Mouse (Mus musculus): ENCODE data around the gene Gm5767. TPM values are rescaled to one million over a fixed set of nuclear protein-coding genes. Genes with fewer than 3 reads are reported as not detected.

Gm5767 gene
- total RNA-seq, 1 experiment: not detected

DNA sequence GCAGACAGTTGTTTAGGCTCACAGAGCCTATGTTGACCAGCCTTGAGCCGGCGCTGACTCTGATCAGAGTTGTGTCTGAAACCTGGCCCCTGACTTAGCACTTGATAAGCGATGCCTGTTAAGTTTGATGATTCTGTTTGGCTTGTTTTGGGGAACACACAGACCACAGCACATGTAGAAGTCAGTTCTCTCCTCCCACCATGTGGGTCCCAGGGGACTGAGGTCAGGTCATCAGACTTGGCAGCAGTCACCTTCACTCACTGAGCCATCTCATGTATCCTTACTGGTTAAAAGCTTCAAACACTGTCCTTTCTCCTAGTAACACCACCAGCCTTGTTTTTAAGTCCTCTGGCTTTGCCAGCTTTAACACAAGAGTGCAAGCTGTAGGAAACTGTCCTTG lies 30.6 kb upstream of the Gm5767 start:
- TF ChIP-seq CHD2 (IDR thresholded peaks at IDR 0.05; ENCODE audit: low read depth, low read length) (no peak), ZNF384 (IDR thresholded peaks at IDR 0.05; ENCODE audit: low read depth, low read length) (no peak), HCFC1 (IDR thresholded peaks at IDR 0.05; ENCODE audit: borderline replicate concordance, insufficient read depth, low read length) (no peak), ZC3H11A (IDR thresholded peaks at IDR 0.05; ENCODE audit: borderline replicate concordance, low read depth, low read length) (no peak), MAFK (IDR thresholded peaks at IDR 0.05; ENCODE audit: insufficient read depth, low read depth, low read length) (no peak)
- Histone ChIP-seq H3K36me3 (ENCODE audit: control insufficient read depth, insufficient read depth, low read length, poor library complexity, severe bottlenecking) (peaks cover 46% of the 10 kb centered on the region), H3K27ac (ENCODE audit: insufficient read depth, low read depth, low read length, poor library complexity, severe bottlenecking) (no peak overlapping the region), H3K9ac (ENCODE audit: insufficient read depth, low read depth, low read length, poor library complexity, severe bottlenecking) (no peak overlapping the region), H3K4me1 (ENCODE audit: control insufficient read depth in 2 of 2, insufficient read depth in 2 of 2, low read length in 2 of 2, poor library complexity in 1 of 2) (peaks cover 1 to 4% of the 10 kb centered on the region in 2 experiments; a peak in 2 of 4 replicates), H3K4me3 (ENCODE audit: insufficient read depth in 1 of 2, low read depth in 1 of 2, low read length in 2 of 2, poor library complexity in 1 of 2, severe bottlenecking in 1 of 2) (no peak overlapping the region), H3K9me3 (ENCODE audit: control insufficient read depth, insufficient read depth, low read depth, low read length) (no peaks in the 10 kb centered on the region)
- in situ Hi-C loops (cut with MboI; ENCODE audit: low sequenced_read_pairs in 2 of 2, unreplicated experiment in 2 of 2): no loop called here
- DNase-seq (ENCODE audit: low read depth, low spot score): no peak

DNA sequence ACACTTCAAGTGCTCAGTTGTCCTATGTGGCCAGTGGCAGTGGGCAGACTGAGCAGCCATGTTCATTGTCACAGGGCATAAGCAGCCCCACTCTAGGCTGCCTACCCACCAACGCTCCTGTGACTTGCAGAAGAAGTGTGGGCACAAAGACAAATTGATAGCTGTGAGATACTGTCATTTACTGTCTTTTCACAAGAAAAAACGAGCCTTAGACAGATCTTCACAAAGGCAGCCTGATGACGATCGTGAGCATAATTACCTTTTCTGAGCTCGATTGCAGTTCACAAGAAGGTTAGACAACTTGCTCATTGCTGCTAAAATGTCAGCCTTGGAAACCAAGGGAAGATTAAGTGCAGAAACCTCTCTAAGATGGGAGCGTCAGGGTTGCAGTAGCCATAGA lies 25.5 kb upstream of the Gm5767 start:
- DNase-seq (ENCODE audit: low read depth, low spot score): no peak
- Histone ChIP-seq H3K4me1 (ENCODE audit: control insufficient read depth in 2 of 2, insufficient read depth in 2 of 2, low read length in 2 of 2, poor library complexity in 1 of 2) (peaks cover 5 to 24% of the 10 kb centered on the region in 2 experiments; a peak in 3 of 4 replicates), H3K36me3 (ENCODE audit: control insufficient read depth, insufficient read depth, low read length, poor library complexity, severe bottlenecking) (peaks cover 28% of the 10 kb centered on the region), H3K27ac (ENCODE audit: insufficient read depth, low read depth, low read length, poor library complexity, severe bottlenecking) (no peak overlapping the region), H3K4me3 (ENCODE audit: insufficient read depth in 1 of 2, low read depth in 1 of 2, low read length in 2 of 2, poor library complexity in 1 of 2, severe bottlenecking in 1 of 2) (no peak overlapping the region), H3K9me3 (ENCODE audit: control insufficient read depth, insufficient read depth, low read depth, low read length) (no peaks in the 10 kb centered on the region), H3K9ac (ENCODE audit: insufficient read depth, low read depth, low read length, poor library complexity, severe bottlenecking) (no peak overlapping the region)
- in situ Hi-C loops (cut with MboI; ENCODE audit: low sequenced_read_pairs in 2 of 2, unreplicated experiment in 2 of 2): no loop called here
- no peak for TF ChIP-seq CHD2 (IDR thresholded peaks at IDR 0.05; ENCODE audit: low read depth, low read length)
- no peak for TF ChIP-seq ZNF384 (IDR thresholded peaks at IDR 0.05; ENCODE audit: low read depth, low read length)
- no peak for TF ChIP-seq ZC3H11A (IDR thresholded peaks at IDR 0.05; ENCODE audit: borderline replicate concordance, low read depth, low read length)
- TF ChIP-seq HCFC1 (IDR thresholded peaks at IDR 0.05; ENCODE audit: borderline replicate concordance, insufficient read depth, low read length): no peak
- TF ChIP-seq MAFK (IDR thresholded peaks at IDR 0.05; ENCODE audit: insufficient read depth, low read depth, low read length): no peak

DNA sequence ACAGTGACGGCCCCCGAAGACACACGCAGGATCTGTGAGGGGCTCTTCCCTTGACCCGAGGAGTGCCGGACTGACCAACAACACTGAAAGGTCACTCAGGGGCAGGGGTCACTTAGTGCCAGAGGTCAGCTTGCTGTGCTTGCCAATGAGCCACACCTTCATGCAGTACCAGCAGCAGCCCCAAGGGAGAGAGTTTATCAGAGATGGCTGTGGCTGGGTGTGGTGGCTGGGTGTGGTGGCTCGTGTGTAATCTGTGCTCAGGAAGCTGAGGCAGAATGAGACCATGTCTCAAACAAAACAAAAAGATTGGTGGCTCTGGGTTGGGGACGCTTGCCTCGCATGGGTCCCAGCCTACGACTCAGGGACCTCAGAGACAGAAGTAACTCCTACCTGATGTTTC lies 25.0 kb upstream of the Gm5767 start:
- peaks cover 5 to 27% of the 10 kb centered on the region in 2 experiments; a peak in 3 of 4 replicates for H3K4me1 ChIP-seq (ENCODE audit: control insufficient read depth in 2 of 2, insufficient read depth in 2 of 2, low read length in 2 of 2, poor library complexity in 1 of 2)
- H3K36me3 ChIP-seq (ENCODE audit: control insufficient read depth, insufficient read depth, low read length, poor library complexity, severe bottlenecking): peaks cover 31% of the 10 kb centered on the region
- no peaks in the 10 kb centered on the region for H3K9me3 ChIP-seq (ENCODE audit: control insufficient read depth, insufficient read depth, low read depth, low read length)
- no peak overlapping the region for H3K27ac ChIP-seq (ENCODE audit: insufficient read depth, low read depth, low read length, poor library complexity, severe bottlenecking)
- no peak overlapping the region for H3K4me3 ChIP-seq (ENCODE audit: insufficient read depth in 1 of 2, low read depth in 1 of 2, low read length in 2 of 2, poor library complexity in 1 of 2, severe bottlenecking in 1 of 2)
- DNase-seq (ENCODE audit: low read depth, low spot score): no peak
- no peak overlapping the region for H3K9ac ChIP-seq (ENCODE audit: insufficient read depth, low read depth, low read length, poor library complexity, severe bottlenecking)
- in situ Hi-C loops (cut with MboI; ENCODE audit: low sequenced_read_pairs in 2 of 2, unreplicated experiment in 2 of 2): no loop called here
- no peak for TF ChIP-seq ZNF384 (IDR thresholded peaks at IDR 0.05; ENCODE audit: low read depth, low read length)
- TF ChIP-seq HCFC1 (IDR thresholded peaks at IDR 0.05; ENCODE audit: borderline replicate concordance, insufficient read depth, low read length): no peak
- no peak for TF ChIP-seq CHD2 (IDR thresholded peaks at IDR 0.05; ENCODE audit: low read depth, low read length)
- TF ChIP-seq ZC3H11A (IDR thresholded peaks at IDR 0.05; ENCODE audit: borderline replicate concordance, low read depth, low read length): no peak
- TF ChIP-seq MAFK (IDR thresholded peaks at IDR 0.05; ENCODE audit: insufficient read depth, low read depth, low read length): no peak

DNA sequence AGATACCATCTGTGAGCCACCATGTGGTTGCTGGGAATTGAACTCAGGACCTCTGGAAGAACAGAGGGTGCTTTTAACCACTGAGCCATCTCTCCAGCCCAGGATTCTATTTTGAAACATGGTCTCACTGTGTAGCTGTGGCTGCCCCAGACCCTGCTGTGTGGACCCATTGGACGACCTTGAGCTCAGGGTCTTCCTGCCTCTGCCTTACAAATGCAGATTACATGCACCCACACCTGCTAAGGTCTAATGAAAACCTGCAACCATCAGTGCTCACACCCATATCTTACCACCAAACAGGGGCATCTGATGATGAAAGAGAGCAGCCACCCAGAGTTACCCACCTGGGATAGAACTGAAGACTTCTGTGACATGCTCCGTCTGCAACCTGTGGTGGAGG lies 24.3 kb upstream of the Gm5767 start:
- TF ChIP-seq ZNF384 (IDR thresholded peaks at IDR 0.05; ENCODE audit: low read depth, low read length) (no peak), CHD2 (IDR thresholded peaks at IDR 0.05; ENCODE audit: low read depth, low read length) (no peak), ZC3H11A (IDR thresholded peaks at IDR 0.05; ENCODE audit: borderline replicate concordance, low read depth, low read length) (no peak), MAFK (IDR thresholded peaks at IDR 0.05; ENCODE audit: insufficient read depth, low read depth, low read length) (no peak), HCFC1 (IDR thresholded peaks at IDR 0.05; ENCODE audit: borderline replicate concordance, insufficient read depth, low read length) (no peak)
- H3K9ac ChIP-seq (ENCODE audit: insufficient read depth, low read depth, low read length, poor library complexity, severe bottlenecking): no peak overlapping the region
- peaks cover 31% of the 10 kb centered on the region for H3K36me3 ChIP-seq (ENCODE audit: control insufficient read depth, insufficient read depth, low read length, poor library complexity, severe bottlenecking)
- DNase-seq (ENCODE audit: low read depth, low spot score): no peak
- H3K9me3 ChIP-seq (ENCODE audit: control insufficient read depth, insufficient read depth, low read depth, low read length): no peaks in the 10 kb centered on the region
- H3K4me1 ChIP-seq (ENCODE audit: control insufficient read depth in 2 of 2, insufficient read depth in 2 of 2, low read length in 2 of 2, poor library complexity in 1 of 2): peaks cover 5 to 31% of the 10 kb centered on the region in 2 experiments; a peak in 3 of 4 replicates
- H3K27ac ChIP-seq (ENCODE audit: insufficient read depth, low read depth, low read length, poor library complexity, severe bottlenecking): peak overlapping the region; percentile 29; the same call in 1 of the 2 replicates
- in situ Hi-C loops (cut with MboI; ENCODE audit: low sequenced_read_pairs in 2 of 2, unreplicated experiment in 2 of 2): no loop called here
- no peak overlapping the region for H3K4me3 ChIP-seq (ENCODE audit: insufficient read depth in 1 of 2, low read depth in 1 of 2, low read length in 2 of 2, poor library complexity in 1 of 2, severe bottlenecking in 1 of 2)
